Mouse (Mus musculus) layer of hippocampus, postnatal 25 days (tissue): Measurements from ENCODE around the gene Arhgap20. TPM values are rescaled to one million over a fixed set of nuclear protein-coding genes. Genes with fewer than 3 reads are reported as not detected.

Source experiments
- total RNA-seq, 2 experiments: library from RNA; stranded (reverse); gene quantifications; 2 replicates each; pipeline ENCODE4 v1.2.3; 2021

The Arhgap20 gene
- total RNA-seq, 2 experiments from 2014 or later: 59.5 to 60.5 TPM

Other genes with a start within 250 kb of the Arhgap20 start
- gene Fdx1, start 198.2 kb downstream of the Arhgap20 start, total RNA-seq: 10 to 100 TPM; 15.8 to 22.7 TPM